Mouse (Mus musculus): ENCODE results near the gene Ralgps1. TPM values are rescaled to one million over a fixed set of nuclear protein-coding genes. Genes with fewer than 3 reads are reported as not detected.
A peak's percentile ranks its signal among the peaks of the same experiment; 100 is the strongest.

The Ralgps1 gene
- polyA plus RNA-seq, 1 experiment from 2014 or later = 42.8 TPM

GRCm38 (mm10) chr2:33295115-33295514 is 76.2 kb downstream of the Ralgps1 start:
- Histone ChIP-seq H3K4me1 (replicated peaks) (peaks cover 1% of the 10 kb centered on the region; the same call in 1 of the 2 replicates), H3K9ac (no peak overlapping the region), H3K27me3 (no peaks in the 10 kb centered on the region), H3K27ac (replicated peaks) (no peak overlapping the region), H3K9me3 (no peaks in the 10 kb centered on the region), H3K4me3 (no peak overlapping the region), H3K36me3 (peaks cover 16% of the 10 kb centered on the region; the same call in 1 of the 2 replicates), H3K4me2 (no peak overlapping the region)
- ATAC-seq (ENCODE audit: low FRiP score, low read depth) = no peak
- 88% methylated on average over 5 of the region's 5 CpGs for whole genome bisulfite sequencing

GRCm38 (mm10) chr2:33292057-33292456 is 79.2 kb downstream of the Ralgps1 start:
- no peak for ATAC-seq (ENCODE audit: low FRiP score, low read depth)
- WGBS = 87% methylated on average over 2 of the region's 2 CpGs
- H3K36me3 ChIP-seq = peaks cover 24% of the 10 kb centered on the region

GRCm38 (mm10) chr2:33290491-33290890 is 80.8 kb downstream of the Ralgps1 start:
- no peak overlapping the region for H3K27ac ChIP-seq (replicated peaks)
- no peaks in the 10 kb centered on the region for H3K4me1 ChIP-seq (replicated peaks)
- no peak for ATAC-seq (ENCODE audit: low FRiP score, low read depth)
- H3K9ac ChIP-seq = no peak overlapping the region
- no peak overlapping the region for H3K4me2 ChIP-seq
- H3K4me3 ChIP-seq = no peak overlapping the region
- H3K9me3 ChIP-seq = peaks cover 3% of the 10 kb centered on the region; the same call in 1 of the 2 replicates
- 79% methylated on average over 8 of the region's 8 CpGs for WGBS
- H3K36me3 ChIP-seq = peaks cover 16% of the 10 kb centered on the region
- no peaks in the 10 kb centered on the region for H3K27me3 ChIP-seq

More at GRCm38 (mm10) chr2:33292057-33292456, 79.2 kb downstream of the Ralgps1 start:
- Histone ChIP-seq H3K4me2 (no peak overlapping the region), H3K27me3 (no peaks in the 10 kb centered on the region), H3K4me1 (replicated peaks) (no peaks in the 10 kb centered on the region), H3K9me3 (peaks cover 3% of the 10 kb centered on the region; the same call in 1 of the 2 replicates), H3K9ac (no peak overlapping the region), H3K4me3 (no peak overlapping the region), H3K27ac (replicated peaks) (no peak overlapping the region)

GRCm38 (mm10) chr2:33288837-33289236 is 82.4 kb downstream of the Ralgps1 start:
- Histone ChIP-seq H3K27ac (replicated peaks) (no peak overlapping the region), H3K36me3 (peaks cover 16% of the 10 kb centered on the region), H3K9ac (no peak overlapping the region), H3K4me3 (no peak overlapping the region), H3K4me1 (replicated peaks) (no peaks in the 10 kb centered on the region), H3K4me2 (no peak overlapping the region), H3K27me3 (no peaks in the 10 kb centered on the region), H3K9me3 (peaks cover 3% of the 10 kb centered on the region; the same call in 1 of the 2 replicates)
- ATAC-seq (ENCODE audit: low FRiP score, low read depth) = no peak
- WGBS = 88% methylated on average over 5 of the region's 5 CpGs

GRCm38 (mm10) chr2:33283674-33284073 is 87.6 kb downstream of the Ralgps1 start:
- Histone ChIP-seq H3K4me3 (no peak overlapping the region), H3K4me1 (replicated peaks) (peaks cover 6% of the 10 kb centered on the region; the same call in 1 of the 2 replicates), H3K9ac (no peak overlapping the region), H3K9me3 (peaks cover 3% of the 10 kb centered on the region; the same call in 1 of the 2 replicates), H3K27ac (replicated peaks) (no peak overlapping the region), H3K36me3 (peaks cover 8% of the 10 kb centered on the region), H3K27me3 (no peaks in the 10 kb centered on the region), H3K4me2 (no peak overlapping the region)
- no peak for ATAC-seq (ENCODE audit: low FRiP score, low read depth)
- 73% methylated on average over 2 of the region's 2 CpGs for WGBS

- peaks cover 6% of the 10 kb centered on the region for H3K36me3 ChIP-seq
- H3K4me3 ChIP-seq = no peak overlapping the region
- WGBS = 52% methylated on average over 4 of the region's 4 CpGs
- peak; percentile 61; the same call in 1 of the 2 replicates for ATAC-seq (ENCODE audit: low FRiP score, low read depth)
- no peak overlapping the region for H3K9ac ChIP-seq
- H3K4me1 ChIP-seq (replicated peaks) = peaks cover 6% of the 10 kb centered on the region; the same call in 1 of the 2 replicates
- no peaks in the 10 kb centered on the region for H3K27me3 ChIP-seq
- H3K27ac ChIP-seq (replicated peaks) = peak overlapping the region; percentile 35; the same call in 1 of the 2 replicates
- H3K9me3 ChIP-seq = peaks cover 3% of the 10 kb centered on the region; the same call in 1 of the 2 replicates
- H3K4me2 ChIP-seq = no peak overlapping the region
These were observed 88.4 kb downstream of the Ralgps1 start for GRCm38 (mm10) chr2:33282877-33283276.

- no peak for ATAC-seq (ENCODE audit: low FRiP score, low read depth)
- H3K9me3 ChIP-seq = no peaks in the 10 kb centered on the region
- peaks cover 6% of the 10 kb centered on the region; the same call in 1 of the 2 replicates for H3K4me1 ChIP-seq (replicated peaks)
- H3K36me3 ChIP-seq = no peaks in the 10 kb centered on the region
- no peak overlapping the region for H3K4me3 ChIP-seq
- no peak overlapping the region for H3K27ac ChIP-seq (replicated peaks)
- WGBS = 84% methylated on average over 5 of the region's 5 CpGs
- H3K9ac ChIP-seq = no peak overlapping the region
- no peaks in the 10 kb centered on the region for H3K27me3 ChIP-seq
- no peak overlapping the region for H3K4me2 ChIP-seq
These were observed 89.5 kb downstream of the Ralgps1 start for GRCm38 (mm10) chr2:33281807-33282206.

- Histone ChIP-seq H3K27me3 (no peaks in the 10 kb centered on the region), H3K9me3 (no peaks in the 10 kb centered on the region), H3K4me2 (no peak overlapping the region), H3K4me3 (no peak overlapping the region), H3K9ac (no peak overlapping the region), H3K4me1 (replicated peaks) (peaks cover 6% of the 10 kb centered on the region; the same call in 1 of the 2 replicates), H3K27ac (replicated peaks) (no peak overlapping the region), H3K36me3 (no peaks in the 10 kb centered on the region)
- WGBS = 78% methylated on average over 2 of the region's 2 CpGs
- ATAC-seq (ENCODE audit: low FRiP score, low read depth) = no peak
These were observed 90.8 kb downstream of the Ralgps1 start for GRCm38 (mm10) chr2:33280525-33280924.

GRCm38 (mm10) chr2:33279758-33280157 is 91.5 kb downstream of the Ralgps1 start:
- Histone ChIP-seq H3K4me2 (no peak overlapping the region), H3K4me1 (replicated peaks) (peaks cover 6% of the 10 kb centered on the region; the same call in 1 of the 2 replicates), H3K9ac (no peak overlapping the region), H3K27me3 (no peaks in the 10 kb centered on the region), H3K4me3 (no peak overlapping the region), H3K9me3 (no peaks in the 10 kb centered on the region), H3K27ac (replicated peaks) (no peak overlapping the region), H3K36me3 (peaks cover 3% of the 10 kb centered on the region; the same call in 1 of the 2 replicates)
- 83% methylated on average over 10 of the region's 10 CpGs for WGBS
- ATAC-seq (ENCODE audit: low FRiP score, low read depth) = no peak

- Histone ChIP-seq H3K27ac (replicated peaks) (no peak overlapping the region), H3K4me1 (replicated peaks) (peaks cover 7% of the 10 kb centered on the region; the same call in 1 of the 2 replicates), H3K4me2 (no peak overlapping the region), H3K9me3 (no peaks in the 10 kb centered on the region), H3K4me3 (no peak overlapping the region), H3K9ac (no peak overlapping the region), H3K27me3 (no peaks in the 10 kb centered on the region), H3K36me3 (peaks cover 8% of the 10 kb centered on the region; the same call in 1 of the 2 replicates)
- ATAC-seq (ENCODE audit: low FRiP score, low read depth) = no peak
- WGBS = 84% methylated on average over 12 of the region's 12 CpGs
These were observed 96.4 kb downstream of the Ralgps1 start for GRCm38 (mm10) chr2:33274719-33275490.

GRCm38 (mm10) chr2:33272665-33273439 is 98.4 kb downstream of the Ralgps1 start:
- no peak for ATAC-seq (ENCODE audit: low FRiP score, low read depth)
- 79% methylated on average over 4 of the region's 4 CpGs for WGBS

GRCm38 (mm10) chr2:33271511-33271910 is 99.8 kb downstream of the Ralgps1 start:
- H3K27ac ChIP-seq (replicated peaks) = no peak overlapping the region
- H3K9ac ChIP-seq = no peak overlapping the region
- H3K36me3 ChIP-seq = peaks cover 8% of the 10 kb centered on the region; the same call in 1 of the 2 replicates
- H3K4me3 ChIP-seq = no peak overlapping the region
- 67% methylated on average over 1 of the region's 1 CpGs for WGBS
- no peaks in the 10 kb centered on the region for H3K9me3 ChIP-seq
- H3K27me3 ChIP-seq = no peaks in the 10 kb centered on the region
- no peak for ATAC-seq (ENCODE audit: low FRiP score, low read depth)
- peaks cover 16% of the 10 kb centered on the region for H3K4me1 ChIP-seq (replicated peaks)
- H3K4me2 ChIP-seq = no peak overlapping the region

More at GRCm38 (mm10) chr2:33272665-33273439, 98.4 kb downstream of the Ralgps1 start:
- Histone ChIP-seq H3K9ac (no peak overlapping the region), H3K9me3 (no peaks in the 10 kb centered on the region), H3K4me3 (no peak overlapping the region), H3K4me1 (replicated peaks) (peaks cover 7% of the 10 kb centered on the region; the same call in 1 of the 2 replicates), H3K27me3 (no peaks in the 10 kb centered on the region), H3K27ac (replicated peaks) (no peak overlapping the region), H3K4me2 (no peak overlapping the region), H3K36me3 (peaks cover 8% of the 10 kb centered on the region; the same call in 1 of the 2 replicates)

Measured in hindbrain, embryonic 15.5 days (tissue).